Mouse (Mus musculus): Measurements from ENCODE around the gene Crybg1.
"Not testable (repeated sequence)": the region's sequence is repeated elsewhere in the genome, so short reads cannot be mapped to it uniquely, and the experiment has no call there.

The Crybg1 gene

GRCm38 (mm10) chr10:44004221-44004751, 144.4 kb downstream of the Crybg1 start:
- peak; percentile 51 for DNase-seq

DNA sequence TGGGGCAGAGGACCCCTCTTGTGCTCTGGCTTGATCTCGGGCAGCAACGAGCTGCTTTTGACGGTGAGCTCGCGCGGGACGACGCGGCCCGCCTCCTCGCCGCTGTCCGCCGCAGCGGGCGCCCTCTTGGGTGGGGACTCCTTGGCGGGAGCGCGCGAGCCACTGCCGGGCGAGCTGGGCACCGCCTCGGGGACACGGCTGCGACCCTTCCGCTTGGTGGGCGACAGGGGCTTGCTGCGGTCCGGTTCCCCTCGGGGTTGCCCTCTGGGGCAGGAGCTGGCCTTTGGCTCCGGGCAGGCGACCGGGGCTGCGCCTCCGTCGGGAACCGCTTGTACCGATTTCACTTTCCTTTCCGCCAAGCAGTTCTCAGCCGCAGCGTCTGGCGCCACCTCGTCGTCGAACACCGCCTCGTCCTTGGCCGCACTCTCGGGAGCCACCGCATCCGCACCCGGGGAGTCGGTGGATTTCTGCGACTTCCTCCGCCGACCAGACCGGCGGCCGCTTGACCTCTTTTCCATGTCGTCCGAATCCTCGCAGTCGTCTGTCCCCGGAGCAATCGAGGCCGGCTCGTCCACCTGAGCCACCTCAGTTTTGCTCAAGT, 145.0 kb downstream of the Crybg1 start:
- DNase-seq = peak; percentile 61

DNA sequence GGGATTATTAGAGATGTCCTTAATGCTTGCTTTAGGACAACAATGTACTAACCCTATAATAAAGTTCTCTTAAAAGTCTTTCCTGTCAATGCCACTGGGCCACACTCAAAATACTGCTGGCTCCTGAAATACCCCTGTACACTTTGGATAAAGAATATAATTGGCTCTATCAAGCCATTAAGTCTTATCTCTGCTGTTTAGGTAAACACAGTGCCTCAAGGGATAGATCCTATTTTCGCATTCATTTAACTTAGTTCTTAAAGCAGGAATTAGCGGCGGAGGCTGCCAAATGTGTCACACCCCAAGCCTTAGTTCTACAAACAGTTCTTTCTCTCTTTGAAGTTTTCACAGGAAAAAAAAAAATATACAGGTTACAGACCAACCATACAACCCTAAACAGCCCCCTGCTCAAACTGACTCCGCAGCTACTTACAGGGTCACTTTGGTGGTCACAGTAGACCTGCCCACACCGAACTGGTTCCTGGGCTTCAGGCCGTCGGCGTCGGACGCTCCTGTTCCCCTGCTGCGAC, 145.6 kb downstream of the Crybg1 start:
- no peak for DNase-seq

DNA sequence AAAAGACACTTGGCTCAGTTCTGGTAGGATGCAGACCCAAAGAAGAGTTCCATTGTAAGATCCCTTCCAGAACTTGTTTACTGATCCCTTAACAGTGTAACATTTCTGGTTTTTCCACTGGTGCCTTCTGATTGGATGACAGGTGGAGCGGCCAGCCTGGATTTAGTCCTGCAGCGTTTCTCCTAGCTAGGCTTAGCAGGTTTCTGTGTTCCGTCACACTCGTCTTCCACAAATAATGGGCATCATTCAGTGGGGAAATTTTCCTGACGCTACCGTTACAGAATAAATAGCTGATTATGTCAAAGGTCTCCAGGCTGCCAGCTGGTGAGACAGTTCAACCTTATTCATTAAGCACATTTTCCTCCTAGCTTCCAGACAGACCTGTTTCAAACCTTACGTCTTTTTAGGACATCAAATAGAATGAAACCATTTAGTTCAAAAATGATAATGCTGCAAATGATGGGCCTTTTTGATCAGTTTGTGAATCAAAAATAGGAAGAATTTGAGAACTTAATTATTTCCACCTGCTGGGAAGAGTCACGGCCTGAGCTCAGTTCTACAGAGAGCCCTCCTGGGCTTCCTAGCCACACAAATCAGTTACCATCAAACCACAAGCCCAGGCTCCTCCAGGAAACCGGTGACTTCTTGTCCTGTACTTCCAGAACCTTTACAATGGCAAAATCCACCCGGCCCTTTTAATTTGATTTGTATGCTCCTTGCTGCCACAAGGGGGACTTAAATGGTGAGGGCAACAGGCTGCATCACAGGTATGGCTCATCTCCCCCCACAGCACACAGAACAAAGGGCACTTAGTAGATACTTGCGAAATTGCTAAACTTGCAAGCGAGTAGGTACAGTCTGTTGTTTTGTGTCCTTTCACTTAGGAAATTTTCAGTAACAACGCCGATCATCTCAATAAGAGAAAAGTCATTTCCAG, 146.4 kb downstream of the Crybg1 start:
- peak; percentile 64 for DNase-seq

GRCm38 (mm10) chr10:44000156-44000865, 148.3 kb downstream of the Crybg1 start:
- DNase-seq = no peak

- DNase-seq = no peak
Observed at GRCm38 (mm10) chr10:43998503-43999082, 150.1 kb downstream of the Crybg1 start.

DNA sequence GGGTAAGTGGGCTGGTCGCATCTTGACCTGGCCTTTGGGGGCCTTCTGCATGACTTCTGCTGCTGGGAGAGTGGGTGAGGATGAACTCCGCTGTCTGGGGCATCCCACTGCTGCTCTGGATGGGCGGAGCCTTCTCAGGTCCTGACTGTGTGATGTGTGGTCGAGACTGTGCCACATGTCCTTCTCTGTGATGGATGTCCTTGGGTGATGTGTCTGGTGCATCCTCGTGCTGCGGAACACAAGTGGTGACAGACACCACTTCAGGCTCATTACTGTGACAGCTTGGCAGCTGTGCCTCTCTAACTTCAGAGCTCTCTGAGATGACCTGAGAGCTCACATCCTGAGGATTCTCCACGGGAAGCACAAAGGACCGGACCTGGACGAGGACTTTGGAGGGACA, 150.6 kb downstream of the Crybg1 start:
- DNase-seq = no peak

DNA sequence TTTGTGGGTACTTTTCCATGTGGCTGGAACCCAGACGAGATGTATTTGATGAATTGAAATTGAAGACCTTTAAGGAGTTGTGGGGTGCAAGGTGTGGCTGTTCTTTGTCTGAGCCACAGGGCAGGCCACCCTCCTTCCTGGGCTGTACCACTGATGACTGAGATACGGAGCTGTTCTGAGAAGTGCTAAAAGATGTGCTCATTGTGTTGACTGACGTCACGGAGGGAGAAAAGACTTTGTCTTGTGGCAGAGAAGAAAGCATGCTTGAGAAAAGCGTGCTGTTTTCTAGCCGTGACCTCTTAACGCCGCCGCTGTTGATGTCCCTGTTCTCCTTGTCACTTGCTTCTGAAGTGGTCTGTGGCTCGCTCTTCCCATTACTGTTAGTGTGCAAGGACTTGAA, 151.4 kb downstream of the Crybg1 start:
- no peak for DNase-seq

- DNase-seq = no peak
Observed at GRCm38 (mm10) chr10:43995858-43996650, 152.6 kb downstream of the Crybg1 start.

GRCm38 (mm10) chr10:43993198-43993597, 155.5 kb downstream of the Crybg1 start:
- peak; percentile 27 for DNase-seq

GRCm38 (mm10) chr10:43992506-43992905, 156.1 kb downstream of the Crybg1 start:
- DNase-seq = no peak

DNA sequence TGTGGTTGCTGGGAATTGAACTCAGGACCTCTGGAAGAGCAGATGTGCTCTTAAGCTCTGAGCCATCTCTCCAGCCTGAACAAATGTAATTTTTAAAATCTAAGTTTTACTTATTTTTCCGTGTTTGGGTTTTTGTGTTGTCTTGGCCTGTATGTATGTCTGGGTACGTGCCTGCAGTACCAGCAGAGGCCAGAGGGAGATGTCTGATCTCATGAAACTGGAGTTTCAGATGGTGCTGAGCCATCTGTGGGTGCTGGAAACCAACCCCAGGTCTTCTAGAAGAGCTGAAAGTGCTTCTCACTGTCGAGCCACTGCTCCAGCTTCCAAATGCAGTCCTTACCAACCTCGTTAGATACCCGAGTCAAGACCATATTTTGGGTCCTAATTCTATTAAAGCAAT, 157.4 kb downstream of the Crybg1 start:
- no peak for DNase-seq

DNA sequence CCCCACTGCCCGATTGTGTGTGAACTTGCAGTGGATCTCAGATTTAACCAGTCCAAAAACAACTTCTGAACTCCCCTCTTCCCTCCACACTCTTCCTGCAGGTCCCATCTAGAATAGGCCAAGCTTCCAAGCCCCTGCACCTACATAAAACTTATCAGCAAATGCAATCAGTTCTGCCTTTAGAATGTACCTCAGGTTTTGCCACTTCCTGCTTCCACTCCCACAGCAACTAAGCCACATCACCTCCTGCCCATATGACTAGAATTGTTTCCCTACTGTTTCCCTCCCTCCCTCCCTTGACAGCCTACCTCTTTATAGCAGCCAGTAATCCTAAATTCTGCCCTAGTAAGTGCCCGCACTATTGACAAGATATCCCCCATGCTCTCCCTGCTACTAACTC, 164.8 kb downstream of the Crybg1 start:
- DNase-seq = no peak

DNA sequence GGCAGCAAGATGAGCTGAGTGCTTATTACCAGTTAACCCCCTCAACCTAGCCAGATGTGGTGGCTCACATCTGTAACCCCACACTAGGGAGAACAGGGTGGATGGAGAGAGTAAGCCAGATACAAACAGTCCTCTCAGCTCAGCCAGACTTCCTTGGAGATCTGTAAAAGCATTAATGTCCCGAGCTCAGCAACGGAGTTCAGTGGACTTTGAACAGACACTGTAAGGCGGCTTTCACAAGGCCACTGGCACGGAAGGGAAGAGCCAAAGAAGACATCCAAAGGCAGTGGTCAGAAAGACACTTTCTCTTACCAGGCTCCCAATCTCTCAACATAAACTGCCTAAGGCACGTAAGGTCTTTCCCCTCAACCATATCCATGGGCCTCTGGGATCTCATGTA, 165.4 kb downstream of the Crybg1 start:
- DNase-seq = no peak

- DNase-seq = no peak
Observed at GRCm38 (mm10) chr10:43982470-43982869, 166.2 kb downstream of the Crybg1 start.

GRCm38 (mm10) chr10:43980742-43981141, 167.9 kb downstream of the Crybg1 start:
- DNase-seq = not testable (repeated sequence)

- no peak for DNase-seq
Observed at GRCm38 (mm10) chr10:43980080-43980479, 168.6 kb downstream of the Crybg1 start.

DNA sequence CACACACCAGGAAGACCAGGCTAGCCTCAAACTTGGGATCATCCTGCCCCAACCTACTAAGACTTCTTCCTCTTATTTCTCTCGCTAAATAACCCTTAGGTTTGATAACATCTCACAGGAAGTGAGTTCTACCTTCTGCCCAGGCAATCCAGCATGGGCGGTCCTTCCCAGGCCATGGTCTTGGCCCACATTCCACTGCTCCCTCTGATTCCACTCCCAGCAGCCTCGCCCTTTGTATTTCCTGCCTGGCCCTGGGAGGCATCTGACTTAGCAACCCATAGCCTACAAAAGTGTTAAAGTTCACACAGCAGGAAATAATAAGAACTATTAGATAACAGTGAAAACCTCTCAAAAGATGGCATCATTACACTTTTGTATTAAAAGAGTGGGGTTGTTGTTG, 171.3 kb downstream of the Crybg1 start:
- DNase-seq = no peak

DNA sequence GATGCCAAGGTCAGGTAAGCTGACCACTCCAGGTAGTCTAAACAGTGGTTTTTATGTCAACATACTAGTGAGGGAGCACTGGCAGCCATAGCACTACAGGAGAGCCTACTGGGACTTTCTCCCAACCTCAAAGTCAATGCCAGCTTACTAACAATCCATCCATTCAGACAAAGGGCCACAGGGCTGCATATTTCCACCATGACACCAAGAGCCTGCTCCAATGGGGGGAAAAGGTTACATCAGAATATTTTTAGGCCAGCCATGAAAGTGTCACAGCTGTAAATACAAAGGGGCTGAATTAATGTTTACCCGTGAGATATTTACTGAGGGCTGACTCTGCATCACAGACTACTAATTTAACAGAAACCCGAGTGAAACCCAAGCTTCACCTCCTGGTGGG, 175.4 kb downstream of the Crybg1 start:
- DNase-seq = no peak

GRCm38 (mm10) chr10:43964943-43965342, 183.7 kb downstream of the Crybg1 start:
- no peak for DNase-seq

GRCm38 (mm10) chr10:43953942-43954341, 194.7 kb downstream of the Crybg1 start:
- peak; percentile 79 for DNase-seq

DNA sequence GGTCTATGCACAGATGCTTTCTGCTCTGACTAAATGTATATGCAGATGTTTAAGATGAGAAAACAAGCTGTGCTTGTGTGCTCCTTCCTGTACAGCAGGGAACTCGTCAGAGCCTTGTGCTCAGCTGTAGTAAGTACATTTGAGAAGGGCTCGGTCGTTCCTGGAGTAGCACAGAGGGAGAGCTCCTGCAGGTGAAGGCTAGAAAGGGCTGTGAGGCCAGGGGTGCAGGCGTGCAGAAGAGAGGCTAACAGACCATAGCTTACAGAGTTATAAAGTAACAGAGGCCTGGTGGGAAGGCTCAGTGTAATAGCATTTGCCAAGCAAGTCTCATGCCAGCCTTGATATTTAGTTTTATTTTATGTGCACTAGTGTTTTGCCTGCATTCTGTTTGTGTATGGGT, 203.2 kb downstream of the Crybg1 start:
- DNase-seq = no peak

All from retina, postnatal 1 day (tissue).